Mouse (Mus musculus): ENCODE results near the gene Rasal1.

The Rasal1 gene

DNA sequence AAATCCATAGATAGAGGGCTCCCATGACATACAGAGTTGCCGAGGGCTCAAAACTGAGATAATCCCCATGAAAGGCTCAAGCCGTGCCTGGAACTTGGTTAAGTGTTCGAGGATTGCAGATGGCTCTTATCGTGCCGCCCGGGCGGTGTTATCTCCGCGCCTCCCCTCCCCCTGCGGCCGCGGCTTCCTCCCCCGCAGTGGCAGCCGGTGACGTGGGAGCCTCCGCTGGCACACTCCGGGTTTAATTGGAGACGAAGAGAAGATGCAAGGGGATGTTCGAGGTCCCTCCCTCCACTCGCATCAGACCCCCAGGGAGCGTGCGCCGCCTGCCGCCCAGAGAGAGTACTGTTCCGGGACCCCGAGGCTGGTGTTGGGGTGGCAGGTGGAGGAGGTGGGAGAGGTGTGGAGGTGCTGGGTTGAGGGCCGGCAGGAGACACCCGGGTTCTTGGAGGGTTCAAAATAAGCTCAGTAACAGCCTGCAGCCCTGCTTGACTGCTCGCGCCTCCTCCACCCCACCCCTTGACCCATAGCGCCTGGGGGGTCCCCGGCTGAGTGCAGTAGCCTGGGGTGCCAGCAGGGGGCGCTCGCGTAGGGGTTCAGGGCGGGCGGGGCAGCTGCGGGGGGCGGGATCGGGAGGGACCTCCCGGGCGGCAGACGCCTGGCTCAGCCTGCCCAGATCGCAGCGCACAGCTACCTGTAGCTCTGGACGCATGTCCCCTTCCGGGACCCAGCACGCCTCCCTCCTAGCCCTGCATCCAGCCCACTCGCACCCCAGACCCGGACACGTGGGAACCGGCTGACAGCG, at the start of gene Rasal1:
Rasal1 (plus strand) TSS at position 244 of the 805 bp plus-strand sequence.
- DNase-seq (ENCODE audit: low spot score) = peak; percentile 65

DNA sequence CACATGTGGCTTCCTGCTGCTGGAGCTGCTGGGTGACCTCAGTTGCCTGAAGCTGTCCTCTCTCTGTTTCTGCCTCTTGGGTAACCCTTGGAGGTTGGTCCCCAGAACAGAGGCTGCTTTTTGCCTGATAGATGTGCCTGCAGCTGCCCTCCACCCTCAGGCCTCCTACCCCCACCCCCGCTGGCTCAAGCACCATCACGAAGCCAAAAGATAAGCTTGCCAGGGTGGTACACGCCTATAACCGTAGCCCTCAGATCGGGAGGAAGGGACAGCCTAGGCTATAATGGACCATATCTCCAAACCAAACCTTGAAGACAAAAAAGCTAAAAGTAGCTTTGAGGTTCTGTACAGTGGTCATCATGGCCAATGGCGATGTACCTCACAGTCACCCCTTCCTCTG, 49.0 kb upstream of the Rasal1 start:
- no peak for DNase-seq (ENCODE audit: low spot score)

DNA sequence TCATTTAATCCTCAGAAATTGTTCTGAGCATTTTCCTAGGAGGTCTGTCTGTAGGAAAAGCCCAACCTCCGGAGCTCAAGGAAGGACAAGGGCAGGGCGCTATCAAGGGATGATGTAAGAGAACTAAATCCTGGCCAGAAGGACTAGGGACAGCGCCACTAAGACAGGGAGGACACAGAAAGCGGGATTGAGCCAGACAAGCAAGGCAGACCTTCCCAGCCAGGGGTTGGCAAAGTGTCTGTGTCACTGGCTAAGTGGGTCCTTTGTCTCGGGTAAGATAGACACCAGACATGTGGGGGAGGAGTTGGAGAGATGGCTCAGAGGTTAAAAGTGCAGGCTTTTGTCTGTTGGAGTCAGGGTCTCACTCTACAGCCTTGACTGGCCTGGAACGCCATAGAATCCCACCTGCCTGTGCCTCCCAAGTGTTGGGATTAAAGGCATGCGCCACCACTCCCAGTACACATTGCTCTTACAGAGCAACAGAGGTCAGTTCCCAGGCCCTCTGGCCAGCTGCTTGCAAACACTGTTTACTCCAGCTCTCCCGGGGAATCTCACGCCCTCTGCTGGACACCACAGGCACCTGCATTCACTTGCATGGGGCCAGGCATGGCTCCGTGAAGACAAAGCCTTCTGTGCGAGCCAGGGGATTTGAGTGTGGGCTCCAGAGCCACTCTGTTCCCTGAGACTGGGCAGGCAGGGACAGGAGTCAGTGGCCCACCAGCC, 47.5 kb upstream of the Rasal1 start:
- no peak for DNase-seq (ENCODE audit: low spot score)

DNA sequence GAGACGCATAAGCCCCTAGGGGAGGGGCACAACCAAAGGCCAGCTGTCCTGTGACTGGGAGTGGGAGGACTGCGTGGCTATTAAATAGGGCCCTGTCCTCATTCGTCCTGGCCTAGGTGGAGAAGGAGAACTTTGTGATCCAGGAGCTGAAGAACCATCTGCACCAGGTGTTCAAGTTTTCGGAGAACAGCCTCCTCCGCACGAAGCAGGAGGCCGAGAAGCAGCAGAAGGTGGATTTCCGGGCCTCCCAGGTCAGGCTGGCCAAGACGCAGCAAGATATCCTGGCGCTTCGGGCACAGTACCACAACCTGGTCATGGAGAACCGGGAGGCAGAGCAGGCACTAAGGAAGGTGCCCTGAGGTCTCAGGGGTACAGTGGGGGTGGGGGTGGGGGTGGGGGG, 46.4 kb upstream of the Rasal1 start:
- DNase-seq (ENCODE audit: low spot score) = no peak

DNA sequence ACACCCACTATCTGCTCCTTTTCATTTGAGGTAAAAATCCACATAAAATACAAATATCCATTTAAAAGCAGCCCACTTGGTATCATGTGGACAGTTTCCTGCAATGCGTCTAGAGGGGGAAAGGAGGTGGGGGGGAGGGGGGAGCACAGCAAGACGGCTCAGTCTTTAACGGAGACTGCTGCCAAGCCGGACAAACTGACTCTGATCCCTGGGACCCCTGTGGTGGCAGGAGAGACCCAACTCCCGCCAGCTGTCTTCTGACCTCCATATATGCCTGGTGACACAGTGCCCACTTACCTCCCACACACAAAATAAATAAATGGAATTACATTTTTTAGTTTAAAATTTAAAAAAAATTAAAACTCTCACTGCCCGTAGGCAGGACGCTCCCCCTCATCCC, 45.1 kb upstream of the Rasal1 start:
- DNase-seq (ENCODE audit: low spot score) = no peak

DNA sequence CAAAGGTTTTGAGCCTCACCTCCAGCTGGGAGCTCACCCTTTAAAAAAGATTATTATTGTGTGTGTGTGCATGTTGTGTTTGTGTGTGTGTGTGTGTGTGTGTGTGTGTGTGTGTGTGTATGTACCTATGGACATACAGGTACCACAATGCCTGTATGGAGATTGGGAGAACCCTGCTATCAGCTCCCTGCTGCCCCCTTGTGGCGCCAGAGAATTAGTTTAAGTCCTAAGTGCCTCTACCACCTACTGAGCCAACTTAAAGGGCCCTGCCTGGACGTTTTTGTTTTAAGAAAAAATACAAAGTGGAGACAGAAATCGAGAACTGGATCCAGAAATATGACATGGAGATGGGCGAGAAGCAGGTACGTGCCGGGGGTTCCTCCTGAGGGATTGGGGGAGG, 43.8 kb upstream of the Rasal1 start:
- DNase-seq (ENCODE audit: low spot score) = peak; percentile 89

DNA sequence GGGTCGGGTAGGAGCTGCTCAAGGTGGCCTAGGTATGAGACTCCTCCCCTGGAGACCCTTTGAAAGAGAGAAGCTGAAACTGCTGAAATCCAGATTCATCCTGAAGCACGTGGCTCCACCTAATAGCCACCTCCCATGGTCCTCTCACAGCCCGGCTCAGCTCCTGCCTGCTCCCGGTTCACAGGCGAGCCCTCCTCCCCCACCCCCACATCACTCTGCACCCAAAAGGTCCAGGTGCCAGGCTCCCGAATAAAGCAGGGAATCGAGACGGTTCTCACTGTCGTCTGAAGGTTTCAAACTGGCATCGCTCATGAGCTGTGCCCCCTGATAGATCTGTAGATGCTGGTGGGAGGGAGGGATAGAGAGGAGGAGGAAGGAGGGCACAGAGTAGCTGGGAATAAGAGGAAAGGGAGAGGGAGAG, 43.4 kb upstream of the Rasal1 start:
- DNase-seq (ENCODE audit: low spot score) = no peak

DNA sequence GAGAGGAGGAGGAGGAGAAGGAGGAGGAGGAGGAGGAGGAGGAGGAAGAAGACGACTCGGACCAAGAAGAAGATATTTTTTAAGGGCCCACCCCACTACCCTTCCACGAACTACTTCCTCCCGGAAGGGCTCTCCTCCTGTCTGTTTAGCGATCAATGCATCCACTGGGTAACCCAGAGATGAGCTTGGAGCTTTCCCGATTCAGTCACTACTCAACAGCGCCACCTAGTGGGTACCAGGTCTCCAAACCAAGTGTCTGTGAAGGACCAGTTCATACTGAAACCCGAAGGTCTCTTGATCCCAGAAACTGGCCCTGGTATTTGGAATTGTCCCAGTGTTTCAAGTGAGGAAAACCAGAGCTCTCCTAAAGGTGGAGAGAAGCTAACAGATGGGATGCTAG, 42.9 kb upstream of the Rasal1 start:
- DNase-seq (ENCODE audit: low spot score) = peak; percentile 95

DNA sequence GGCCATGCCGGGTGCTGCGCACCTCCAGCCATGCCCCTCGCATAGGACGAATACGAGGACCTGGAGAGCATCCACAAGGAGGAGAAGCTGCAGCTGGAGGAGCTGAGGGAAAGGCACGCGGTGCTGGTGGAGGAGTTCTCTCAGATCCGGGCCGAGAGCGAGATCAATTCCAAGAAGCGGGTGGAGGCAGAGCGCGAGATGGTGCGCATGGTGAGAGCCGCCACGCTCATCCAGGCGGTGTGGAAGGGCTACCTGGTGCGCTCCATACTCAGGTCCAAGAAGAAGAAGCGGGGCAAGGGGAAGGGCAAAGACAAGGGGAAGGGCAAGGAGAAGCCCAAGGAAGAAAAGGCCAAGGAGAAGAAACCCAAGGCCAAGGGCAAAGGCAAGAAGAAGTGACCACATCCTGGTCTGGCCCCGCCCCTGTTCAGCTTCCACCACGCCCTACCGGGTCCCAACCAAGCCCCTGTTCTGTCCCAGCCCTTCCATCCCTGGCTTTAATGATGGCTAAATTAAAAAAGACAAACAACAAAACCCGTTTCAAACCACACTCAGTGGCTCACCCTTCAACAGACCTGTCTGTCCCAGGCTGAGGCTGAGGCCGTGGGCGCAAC, 41.9 kb upstream of the Rasal1 start:
- no peak for DNase-seq (ENCODE audit: low spot score)

DNA sequence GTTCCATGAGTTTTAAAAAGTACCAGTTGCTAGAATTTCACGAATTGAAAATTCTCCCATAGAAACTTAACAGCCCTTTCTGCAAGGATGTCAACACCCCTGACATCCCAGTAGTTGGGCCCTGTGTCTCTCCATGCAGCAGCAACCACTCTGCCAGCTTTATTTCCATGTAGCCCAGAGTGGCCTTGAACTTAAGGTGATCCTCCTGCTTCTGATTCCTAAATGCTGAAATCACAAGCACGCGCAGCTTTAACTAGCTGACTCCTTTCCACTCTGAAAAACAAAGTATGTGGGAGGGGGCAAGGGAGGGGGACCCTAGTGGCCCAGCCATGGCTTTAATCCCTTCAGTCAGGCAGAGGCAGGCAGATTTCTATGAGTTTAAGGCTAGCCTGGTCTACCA, 41.3 kb upstream of the Rasal1 start:
- no peak for DNase-seq (ENCODE audit: low spot score)

DNA sequence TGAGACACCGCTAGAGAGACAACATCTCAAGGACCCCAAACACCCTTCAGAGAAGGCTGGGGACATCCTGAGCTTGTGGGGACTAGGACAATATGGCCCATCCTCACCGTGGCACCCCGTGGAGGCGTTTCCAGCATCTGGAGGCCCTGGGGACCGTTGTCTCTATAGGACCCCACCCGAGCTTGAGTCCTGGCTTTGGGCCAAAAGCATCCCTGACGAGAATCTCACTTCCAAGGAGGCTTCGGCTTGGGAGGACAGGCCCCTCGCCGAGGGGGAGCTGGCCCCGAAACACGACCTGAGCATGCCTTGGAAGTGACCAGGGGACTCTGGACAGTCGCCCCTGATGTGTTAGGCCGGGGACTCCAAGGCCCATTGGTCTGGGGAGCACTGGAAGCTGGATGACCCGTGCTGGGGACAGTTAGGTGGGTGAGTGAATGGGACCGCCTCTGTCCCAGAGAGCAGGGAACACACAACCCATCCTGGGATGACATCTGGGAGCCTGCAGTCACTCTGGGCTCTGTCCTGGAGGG, 39.3 kb upstream of the Rasal1 start:
- no peak for DNase-seq (ENCODE audit: low spot score)

DNA sequence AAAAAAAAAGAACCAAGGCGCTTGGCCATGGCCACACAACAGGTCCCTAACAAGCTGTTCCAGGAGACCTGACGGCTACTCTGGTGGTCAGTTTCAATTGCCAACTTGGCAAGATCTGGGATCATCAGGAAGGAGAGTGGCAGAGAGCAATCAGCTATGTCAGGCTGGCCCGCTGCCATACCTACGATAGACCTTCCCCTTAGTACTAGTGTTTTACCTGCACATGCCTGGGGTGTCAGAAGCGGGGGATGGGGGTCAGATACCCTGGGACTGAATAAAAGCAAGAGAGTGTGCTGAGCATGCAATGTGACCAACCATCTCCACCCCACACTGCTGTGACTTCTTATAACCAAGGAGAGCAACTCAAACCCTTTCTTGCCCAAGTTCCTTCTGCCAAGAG, 37.7 kb upstream of the Rasal1 start:
- DNase-seq (ENCODE audit: low spot score) = no peak

DNA sequence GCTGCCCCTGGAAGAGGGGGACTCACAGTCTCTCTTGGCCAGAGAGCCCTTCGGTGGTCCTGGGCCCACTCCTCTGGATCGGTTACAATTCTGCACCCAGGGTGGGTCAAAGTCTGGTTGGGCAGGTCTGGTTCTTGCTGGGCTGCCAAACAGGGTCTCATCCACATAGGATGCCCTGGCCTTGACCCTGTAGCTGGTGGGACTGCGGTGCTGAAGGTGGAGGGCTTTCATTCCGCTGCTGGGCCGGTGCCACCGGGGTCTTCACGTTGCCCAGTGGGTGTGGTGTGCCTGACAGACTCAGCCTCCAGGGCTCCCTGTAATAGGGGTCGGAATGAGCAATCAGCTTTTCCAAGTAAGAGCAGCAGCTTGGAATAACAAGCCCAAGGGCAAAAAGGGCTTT, 37.2 kb upstream of the Rasal1 start:
- no peak for DNase-seq (ENCODE audit: low spot score)

DNA sequence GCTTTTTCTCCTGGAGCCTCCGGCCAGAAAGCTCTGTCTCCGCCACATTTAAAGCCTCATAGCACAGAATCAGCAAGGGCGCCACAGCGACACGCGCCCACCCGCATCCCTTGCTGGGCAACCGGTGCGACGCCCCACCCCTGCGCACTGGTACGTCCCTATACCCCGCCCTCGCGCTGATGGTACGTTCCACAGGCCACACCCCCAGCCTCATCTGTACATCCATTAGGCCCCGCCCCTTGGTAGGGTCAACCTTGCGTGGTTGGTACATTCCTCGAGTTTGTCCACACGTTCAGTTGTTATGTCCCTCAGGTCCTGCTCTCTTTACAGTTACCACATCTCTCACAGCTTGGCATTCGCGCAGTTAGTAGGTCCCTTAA, 36.2 kb upstream of the Rasal1 start, which contains the start of the genes Rita1 and Ddx54:
Rita1 (minus strand) TSS at position 148 of the 380 bp plus-strand sequence.
Ddx54 (plus strand) TSS at position 298 of the 380 bp plus-strand sequence.
- DNase-seq (ENCODE audit: low spot score) = peak; percentile 96

DNA sequence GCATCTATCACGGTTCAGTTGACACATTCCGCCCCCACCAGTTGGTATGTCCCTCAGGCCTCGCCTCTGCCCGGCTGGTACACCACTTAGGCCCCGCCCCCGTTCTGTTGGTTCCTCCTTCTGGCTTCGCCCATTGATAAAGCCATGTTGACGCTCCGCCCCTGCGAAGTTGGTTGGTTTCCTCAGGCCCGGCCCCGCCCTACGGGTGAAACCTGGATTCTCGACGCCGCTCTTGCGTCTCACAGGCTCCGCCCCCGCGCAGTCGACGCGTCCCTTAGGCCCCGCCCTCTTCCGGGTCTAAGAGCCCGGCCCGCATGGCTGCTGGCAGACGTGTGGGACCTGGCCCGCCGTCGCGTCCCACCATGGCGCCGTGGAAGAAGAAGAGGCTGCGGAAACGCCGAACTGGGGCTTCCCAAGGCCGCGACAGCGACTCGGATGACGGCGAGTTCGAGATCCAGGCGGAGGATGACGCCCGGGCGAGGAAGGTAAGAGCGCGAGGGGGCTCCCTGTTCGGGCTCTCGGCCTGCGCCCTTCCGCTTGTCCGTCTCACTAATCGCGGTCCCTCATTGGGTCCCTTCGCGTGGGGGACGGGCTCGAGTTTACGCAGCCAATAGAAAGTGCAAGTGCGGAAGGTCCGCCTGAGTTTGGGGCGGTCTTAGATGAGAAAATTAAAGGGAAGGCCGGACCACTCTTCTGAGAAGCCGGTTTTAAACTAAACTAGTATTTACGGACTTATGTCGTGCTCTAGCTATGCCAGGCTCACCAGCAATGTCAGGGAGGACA, 35.6 kb upstream of the Rasal1 start:
- peak; percentile 100 for DNase-seq (ENCODE audit: low spot score)

DNA sequence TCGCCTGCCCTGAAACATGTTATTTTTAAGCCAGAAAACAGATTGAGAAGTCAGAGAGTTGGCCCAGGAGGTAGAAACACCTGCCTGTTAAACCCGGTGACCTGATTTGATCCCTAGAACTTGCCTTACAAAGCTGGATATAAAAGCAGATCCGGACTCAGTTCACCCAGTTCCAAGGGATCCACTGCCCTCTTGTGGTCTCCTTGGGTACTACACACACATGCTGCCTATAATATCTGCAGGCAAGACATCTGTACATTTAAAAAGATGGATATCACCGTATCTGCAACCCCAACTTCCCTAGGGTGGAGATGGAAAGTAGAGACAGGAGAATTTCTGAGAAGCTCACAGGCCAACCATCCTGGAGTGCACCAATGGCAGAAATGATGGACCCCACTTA, 32.7 kb upstream of the Rasal1 start:
- no peak for DNase-seq (ENCODE audit: low spot score)

DNA sequence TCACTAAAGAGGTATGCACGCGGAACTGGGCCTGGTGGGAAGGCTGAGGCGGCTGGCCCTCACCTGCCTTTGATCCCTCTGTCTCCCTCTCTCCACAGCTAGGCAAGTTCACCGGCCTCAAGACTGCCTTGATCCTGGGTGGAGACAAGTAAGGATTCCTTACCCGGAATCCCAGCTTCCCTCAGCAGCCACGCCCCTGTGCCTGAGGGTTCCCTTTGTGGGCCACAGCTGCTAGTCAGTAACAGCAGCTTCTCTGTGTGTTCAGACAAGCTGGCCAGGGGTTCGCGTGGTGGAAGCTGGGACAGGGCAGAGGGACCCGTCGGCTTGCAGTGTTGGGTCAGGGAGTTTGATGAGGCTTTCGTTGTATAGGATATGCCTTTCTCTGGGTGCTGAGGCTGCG, 29.8 kb upstream of the Rasal1 start:
- DNase-seq (ENCODE audit: low spot score) = no peak

DNA sequence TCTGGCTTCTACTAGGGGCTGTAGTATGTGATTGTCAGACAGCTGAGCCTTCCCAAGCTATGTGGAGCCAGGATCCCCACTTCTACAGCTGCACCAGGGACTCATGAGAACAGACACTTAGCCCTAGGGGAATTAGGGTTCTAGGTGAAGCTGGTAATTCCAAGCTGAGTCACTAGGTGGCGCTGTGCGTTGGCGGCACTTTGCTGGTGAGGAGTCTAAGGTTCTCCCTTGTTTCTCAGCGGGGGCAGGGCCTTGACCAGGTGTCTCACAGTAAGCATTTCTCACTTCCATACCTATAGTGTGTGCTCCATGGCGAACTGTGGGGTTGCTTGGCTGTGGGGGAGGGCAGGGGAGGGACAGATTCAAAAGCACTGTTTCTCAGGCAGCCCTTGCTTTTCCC, 29.4 kb upstream of the Rasal1 start:
- DNase-seq (ENCODE audit: low spot score) = peak; percentile 68

DNA sequence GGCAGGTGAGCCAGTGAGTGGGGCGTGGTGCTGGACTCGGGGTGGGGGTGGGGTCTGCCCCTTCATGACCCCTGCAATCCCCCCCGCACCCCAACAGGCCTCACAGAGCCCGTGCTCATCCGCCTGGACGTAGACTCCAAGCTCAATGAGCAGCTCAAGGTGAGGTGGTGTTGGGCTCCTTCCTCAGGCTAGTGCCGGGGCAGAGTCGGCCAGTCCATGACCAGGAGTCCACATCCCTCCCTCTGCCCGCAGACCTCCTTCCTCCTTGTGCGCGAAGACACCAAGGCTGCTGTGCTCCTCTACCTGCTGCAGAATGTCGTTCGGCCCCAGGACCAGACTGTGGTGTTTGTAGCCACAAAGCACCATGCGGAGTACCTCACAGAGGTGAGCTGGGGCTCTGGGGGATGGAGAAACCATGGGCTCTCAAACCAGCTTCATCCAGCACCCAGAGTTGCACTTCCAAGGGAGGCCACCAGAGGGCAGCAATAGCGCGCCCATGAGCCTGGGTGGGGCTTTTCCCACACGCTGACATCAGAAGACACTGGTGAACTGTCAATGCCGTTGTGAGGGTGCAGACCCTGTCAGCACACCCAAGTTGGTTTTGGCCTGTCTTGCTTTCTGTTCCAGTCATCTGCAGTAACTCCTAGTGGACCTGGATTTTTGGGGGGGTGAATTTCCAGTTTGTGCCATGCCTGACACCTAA, 28.1 kb upstream of the Rasal1 start:
- DNase-seq (ENCODE audit: low spot score) = peak; percentile 78

DNA sequence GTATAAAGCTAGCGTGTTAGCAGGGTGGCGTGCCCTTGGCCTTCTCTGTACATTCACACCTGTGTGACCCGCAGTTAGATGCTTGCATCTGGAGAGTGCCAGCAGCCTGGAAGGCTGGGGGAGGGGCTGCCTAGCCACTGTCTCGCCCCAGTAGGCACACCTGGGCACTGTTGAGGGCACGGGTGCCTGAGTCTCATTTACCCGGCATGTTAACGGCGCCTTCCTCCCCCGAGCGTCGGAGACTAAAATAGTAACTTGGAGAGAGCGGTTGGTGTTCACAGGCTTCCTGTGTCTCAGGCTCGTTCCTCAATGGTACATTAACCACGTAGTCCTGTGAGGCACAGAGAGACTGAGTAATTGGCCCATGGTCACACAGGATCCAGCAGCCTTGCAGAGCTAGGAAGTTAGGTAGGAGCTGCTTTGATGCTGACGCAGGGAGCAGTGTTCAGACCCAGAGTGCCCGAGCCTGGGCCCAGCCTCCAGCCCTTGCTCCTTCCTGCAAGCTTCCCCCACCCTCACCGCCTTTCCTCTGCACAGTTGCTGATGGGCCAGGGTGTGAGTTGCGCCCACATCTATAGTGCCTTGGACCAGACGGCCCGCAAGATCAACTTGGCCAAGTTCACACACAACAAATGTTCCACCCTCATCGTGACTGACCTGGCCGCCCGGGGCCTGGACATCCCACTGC, 27.4 kb upstream of the Rasal1 start:
- DNase-seq (ENCODE audit: low spot score) = no peak

DNA sequence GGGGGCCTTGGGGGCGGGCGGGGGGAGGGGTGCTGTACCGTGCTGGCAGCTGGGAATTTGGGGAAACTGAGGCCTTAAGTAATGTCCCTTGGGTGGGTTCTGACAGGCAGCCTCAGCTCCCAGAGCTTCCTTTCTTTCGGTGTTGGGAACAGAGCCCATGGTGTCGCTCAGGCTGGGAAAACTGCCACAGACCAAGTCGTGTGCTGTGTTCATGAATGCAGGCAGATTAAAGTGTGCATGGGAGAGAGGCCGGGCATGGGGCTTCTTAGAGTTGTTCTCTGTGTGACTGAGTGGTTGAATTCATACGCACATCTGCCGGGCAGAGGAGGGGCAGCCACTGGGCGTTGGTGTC, 26.8 kb upstream of the Rasal1 start:
- no peak for DNase-seq (ENCODE audit: low spot score)
